Mouse (Mus musculus) MEL (cell line): ENCODE measurements at regions not wholly inside any gene's neighbourhood (a gene's known extent, or its start where the extent isn't known, plus 50 kb on each side); places are given as distances from the start of the nearest gene placed in this dataset.

ENCODE experiments used
- DNase-seq: peaks from one replicate; pipeline ENCODE4 v3.0.0; 2011; ENCODE audit warnings: low read depth, low spot score
- H3K27ac ChIP-seq: 2 replicates; pipeline ENCODE4 v1.5.1; 2012; ENCODE audit warnings: low read depth, mild to moderate bottlenecking, control low read depth, low read length, moderate library complexity; ENCODE audit not compliant: control insufficient read depth
- H3K27me3 ChIP-seq, 2 experiments: fragments of 150-350 bp in 1 of 2; sonication (generic) in 1 of 2; 2 replicates each; pipeline ENCODE4 v1.6.1; 2012; ENCODE audit warnings: low read length in 2 of 2, mild to moderate bottlenecking in 2 of 2, improper control_type of control experiment in 1 of 2, moderate library complexity in 1 of 2; ENCODE audit not compliant: insufficient read depth in 2 of 2, control insufficient read depth in 1 of 2
- H3K36me3 ChIP-seq, 2 experiments: 2 replicates each; pipeline ENCODE4 v1.6.1; 2012 to 2014; ENCODE audit warnings: low read length in 2 of 2, improper control_type of control experiment in 1 of 2, inconsistent platforms in 1 of 2, mild to moderate bottlenecking in 1 of 2; ENCODE audit not compliant: insufficient read depth in 2 of 2, control insufficient read depth in 1 of 2
- H3K4me1 ChIP-seq, 2 experiments: fragments of 150-350 bp in 1 of 2; sonication (generic) in 1 of 2; 2 replicates each; pipeline ENCODE4 v1.6.1; 2012; ENCODE audit warnings: low read length in 2 of 2, improper control_type of control experiment in 1 of 2, mild to moderate bottlenecking in 1 of 2; ENCODE audit not compliant: insufficient read depth in 2 of 2, control insufficient read depth in 1 of 2
- H3K4me3 ChIP-seq, 2 experiments: fragments of 150-350 bp in 1 of 2; sonication (generic) in 1 of 2; 2 replicates each; pipeline ENCODE4 v1.5.1; 2012; ENCODE audit warnings: low read depth in 2 of 2, low read length in 2 of 2, mild to moderate bottlenecking in 2 of 2, moderate library complexity in 2 of 2, control low read depth in 1 of 2, improper control_type of control experiment in 1 of 2; ENCODE audit not compliant: control insufficient read depth in 1 of 2, insufficient read depth in 1 of 2
- H3K79me2 ChIP-seq: 2 replicates; pipeline ENCODE4 v1.6.1; 2012; ENCODE audit warnings: mild to moderate bottlenecking, low read length, moderate library complexity; ENCODE audit not compliant: control insufficient read depth, poor library complexity, insufficient read depth
- H3K9ac ChIP-seq: 2 replicates; pipeline ENCODE4 v1.6.1; 2012; ENCODE audit warnings: low read depth, mild to moderate bottlenecking, control low read depth, low read length, moderate library complexity; ENCODE audit not compliant: control insufficient read depth, poor library complexity, severe bottlenecking
- H3K9me3 ChIP-seq: fragments of 150-350 bp; sonication (generic); replicated peaks from 2 replicates; pipeline ENCODE4 v1.6.1; 2012; ENCODE audit warnings: mild to moderate bottlenecking, low read length, improper control_type of control experiment, moderate library complexity; ENCODE audit not compliant: insufficient read depth
- CHD1 ChIP-seq: IDR thresholded peaks from 2 replicates; pipeline ENCODE4 v1.6.1; 2012; ENCODE audit warnings: low read depth, mild to moderate bottlenecking, inconsistent platforms, low read length, improper control_type of control experiment
- CHD2 ChIP-seq: IDR thresholded peaks from 2 replicates; pipeline ENCODE4 v1.6.1; 2011; ENCODE audit warnings: low read length, improper control_type of control experiment
- ELF1 ChIP-seq: IDR thresholded peaks from 2 replicates; pipeline ENCODE4 v1.6.1; 2014; ENCODE audit warnings: low read depth, mild to moderate bottlenecking, inconsistent platforms, low read length, improper control_type of control experiment, moderate library complexity
- EP300 ChIP-seq, 2 experiments: IDR thresholded peaks; 2 replicates each; pipeline ENCODE4 v1.6.1; 2011; ENCODE audit warnings: improper control_type of control experiment in 2 of 2, low read length in 2 of 2, low read depth in 1 of 2, mild to moderate bottlenecking in 1 of 2
- ETS1 ChIP-seq: IDR thresholded peaks from 2 replicates; pipeline ENCODE4 v1.6.1; 2012; ENCODE audit warnings: low read depth, mild to moderate bottlenecking, inconsistent platforms, low read length, improper control_type of control experiment, moderate library complexity
- GATA1 ChIP-seq: IDR thresholded peaks from 2 replicates; pipeline ENCODE4 v1.6.1; 2011; ENCODE audit warnings: low read depth, low read length, improper control_type of control experiment
- HCFC1 ChIP-seq: IDR thresholded peaks from 2 replicates; pipeline ENCODE4 v1.6.1; 2012; ENCODE audit warnings: low read depth, mild to moderate bottlenecking, inconsistent platforms, low read length, improper control_type of control experiment, moderate library complexity
- MAX ChIP-seq: IDR thresholded peaks from 2 replicates; pipeline ENCODE4 v1.6.1; 2011; ENCODE audit warnings: low read length, improper control_type of control experiment
- MAZ ChIP-seq: IDR thresholded peaks from 2 replicates; pipeline ENCODE4 v1.6.1; 2012; ENCODE audit warnings: low read depth, mild to moderate bottlenecking, inconsistent platforms, low read length, improper control_type of control experiment
- MEF2A ChIP-seq: IDR thresholded peaks from 2 replicates; pipeline ENCODE4 v1.6.1; 2014; ENCODE audit warnings: low read depth, mild to moderate bottlenecking, inconsistent platforms, low read length, improper control_type of control experiment; ENCODE audit not compliant: poor library complexity, insufficient replicate concordance, severe bottlenecking; ENCODE audit errors: extremely low read depth
- MXI1 ChIP-seq: IDR thresholded peaks from 2 replicates; pipeline ENCODE4 v1.6.1; 2011; ENCODE audit warnings: mild to moderate bottlenecking, low read depth, low read length, improper control_type of control experiment
- MYB ChIP-seq: IDR thresholded peaks from 2 replicates; pipeline ENCODE4 v1.6.1; 2011; ENCODE audit warnings: mild to moderate bottlenecking, low read depth, low read length, improper control_type of control experiment
- NELFE ChIP-seq: IDR thresholded peaks from 2 replicates; pipeline ENCODE4 v1.6.1; 2011; ENCODE audit warnings: low read depth, low read length, improper control_type of control experiment
- POLR2AphosphoS2 ChIP-seq: IDR thresholded peaks from 2 replicates; pipeline ENCODE4 v1.6.1; 2011; ENCODE audit warnings: low read length, improper control_type of control experiment
- POLR2AphosphoS5 ChIP-seq: IDR thresholded peaks from 2 replicates; pipeline ENCODE4 v1.6.1; 2012; ENCODE audit warnings: low read depth, borderline replicate concordance, mild to moderate bottlenecking, inconsistent platforms, low read length, moderate library complexity, mixed read lengths
- RAD21 ChIP-seq: IDR thresholded peaks from 2 replicates; pipeline ENCODE4 v1.6.1; 2011; ENCODE audit warnings: mild to moderate bottlenecking, low read depth, low read length, improper control_type of control experiment
- RCOR1 ChIP-seq: IDR thresholded peaks from 2 replicates; pipeline ENCODE4 v1.6.1; 2012; ENCODE audit warnings: low read depth, mild to moderate bottlenecking, inconsistent platforms, low read length, improper control_type of control experiment
- SIN3A ChIP-seq: IDR thresholded peaks from 2 replicates; pipeline ENCODE4 v1.6.1; 2012; ENCODE audit warnings: low read length, improper control_type of control experiment, inconsistent platforms
- SMC3 ChIP-seq: IDR thresholded peaks from 2 replicates; pipeline ENCODE4 v1.6.1; 2011; ENCODE audit warnings: low read depth, low read length, improper control_type of control experiment
- TCF12 ChIP-seq: IDR thresholded peaks from 2 replicates; pipeline ENCODE4 v1.6.1; 2014; ENCODE audit warnings: low read depth, mild to moderate bottlenecking, inconsistent platforms, low read length, improper control_type of control experiment, moderate library complexity
- ZC3H11A ChIP-seq: IDR thresholded peaks from 2 replicates; pipeline ENCODE4 v1.6.1; 2012; ENCODE audit warnings: low read depth, mild to moderate bottlenecking, inconsistent platforms, low read length, improper control_type of control experiment
- ZKSCAN1 ChIP-seq: IDR thresholded peaks from 2 replicates; pipeline ENCODE4 v1.6.1; 2012; ENCODE audit warnings: low read depth, mild to moderate bottlenecking, inconsistent platforms, low read length, improper control_type of control experiment, moderate library complexity
- ZNF384 ChIP-seq: IDR thresholded peaks from 2 replicates; pipeline ENCODE4 v1.6.1; 2012; ENCODE audit warnings: low read depth, mild to moderate bottlenecking, inconsistent platforms, low read length, improper control_type of control experiment

DNA sequence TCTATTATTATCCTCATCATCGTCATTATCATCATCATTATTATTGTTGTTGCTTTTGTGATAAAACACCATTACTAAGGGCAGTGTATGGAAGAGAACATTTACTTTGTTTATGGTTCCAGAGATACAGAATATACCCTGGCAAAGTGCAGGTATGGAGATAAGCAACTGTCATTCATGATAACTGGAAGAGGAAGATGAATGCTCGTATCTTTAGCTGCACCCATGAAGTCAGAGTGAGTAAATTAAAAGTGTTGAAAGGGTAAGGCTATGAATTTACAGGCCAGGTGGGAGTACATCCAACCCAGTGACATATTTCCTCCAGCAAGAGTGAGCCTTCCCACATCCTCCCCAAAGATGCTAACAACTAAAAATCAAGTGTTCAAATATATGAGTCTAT, 766.1 kb upstream of the Foxg1 start:
- Histone ChIP-seq H3K4me3 (no peak overlapping the region), H3K9ac (no peak overlapping the region), H3K4me1 (no peaks in the 10 kb centered on the region), H3K36me3 (peaks cover 0 to 12% of the 10 kb centered on the region in 2 experiments; a peak in 2 of 4 replicates), H3K27me3 (no peaks in the 10 kb centered on the region), H3K9me3 (no peaks in the 10 kb centered on the region), H3K27ac (no peak overlapping the region), H3K79me2 (no peaks in the 10 kb centered on the region)
- TF ChIP-seq SMC3: no peak
- TF ChIP-seq GATA1: peak; percentile 87
- no peak for TF ChIP-seq ZNF384
- peak; percentile 37; the same call in 1 of the 2 replicates for TF ChIP-seq RCOR1
- TF ChIP-seq ETS1: peak; percentile 69
- peak; percentile 88 to 90 for TF ChIP-seq EP300 (IDR thresholded peaks at IDR 0.05; ENCODE audit: low read depth in 1 of 2, low read length in 2 of 2)
- TF ChIP-seq ZC3H11A: no peak
- no peak for TF ChIP-seq ZKSCAN1
- no peak for TF ChIP-seq RAD21
- no peak for TF ChIP-seq POLR2AphosphoS2
- peak; percentile 91 for TF ChIP-seq TCF12
- DNase-seq: peak; percentile 40

DNA sequence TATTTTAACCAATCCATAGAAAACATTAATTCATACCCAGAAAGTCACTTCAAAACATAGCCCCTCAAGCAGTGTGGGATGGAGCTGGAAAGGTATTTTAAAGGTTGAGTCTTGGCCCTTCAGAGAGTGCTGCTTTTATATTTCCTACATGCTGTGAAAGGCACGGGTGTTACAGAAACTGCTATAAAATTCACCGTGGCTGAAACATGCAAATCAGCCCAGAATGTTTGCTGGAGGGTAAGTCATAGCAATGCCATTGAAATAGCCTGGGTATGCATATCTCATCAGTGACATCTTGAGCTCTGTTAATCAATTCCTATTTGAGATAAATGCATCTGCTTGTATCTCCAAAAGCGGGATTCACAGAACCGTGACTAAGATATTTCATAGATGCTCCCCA, 748.9 kb upstream of the Foxg1 start:
- no peaks in the 10 kb centered on the region for H3K4me1 ChIP-seq
- no peak for DNase-seq
- no peaks in the 10 kb centered on the region for H3K36me3 ChIP-seq
- no peaks in the 10 kb centered on the region for H3K9me3 ChIP-seq
- H3K9ac ChIP-seq: no peak overlapping the region
- TF ChIP-seq RCOR1 (no peak), SMC3 (no peak), CHD1 (no peak), RAD21 (no peak), MAX (no peak), CHD2 (no peak), ETS1 (no peak), ELF1 (no peak), ZNF384 (no peak), POLR2AphosphoS5 (no peak), MXI1 (no peak), MYB (no peak), POLR2AphosphoS2 (no peak), HCFC1 (no peak), GATA1 (no peak), NELFE (no peak), MEF2A (no peak), SIN3A (no peak), MAZ (no peak)
- H3K4me3 ChIP-seq: no peak overlapping the region
- no peaks in the 10 kb centered on the region for H3K79me2 ChIP-seq
- no peak overlapping the region for H3K27ac ChIP-seq
- H3K27me3 ChIP-seq: no peaks in the 10 kb centered on the region
